Mouse (Mus musculus): Measurements from ENCODE around the gene Foxn3. TPM values are rescaled to one million over a fixed set of nuclear protein-coding genes. Genes with fewer than 3 reads are reported as not detected.

The Foxn3 gene
- polyA plus RNA-seq, 1 experiment: 37.8 TPM

DNA sequence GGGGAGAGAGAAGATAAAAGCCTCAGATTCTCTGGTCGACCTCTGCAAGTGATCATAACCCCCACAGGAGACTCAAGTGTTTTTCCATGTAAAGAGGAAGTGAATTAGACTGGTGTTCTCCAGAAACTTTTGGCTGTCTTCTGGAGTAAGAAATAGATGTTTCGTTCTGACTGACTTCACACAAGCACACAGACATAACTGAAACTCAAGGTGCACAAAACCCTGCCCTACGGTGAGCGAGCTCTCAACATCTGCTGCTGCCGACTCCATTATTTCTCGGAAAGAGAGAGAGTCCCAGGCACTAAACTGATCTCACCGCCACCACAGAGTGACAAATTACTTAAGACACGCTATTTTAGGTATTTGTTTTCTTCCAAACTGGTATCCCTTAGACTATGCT is 237.2 kb downstream of the Foxn3 start:
- no peak overlapping the region for H3K4me3 ChIP-seq (ENCODE audit: extremely low read depth, insufficient read depth, insufficient read length)
- H3K27me3 ChIP-seq (ENCODE audit: control insufficient read depth, insufficient read depth, low read length): no peaks in the 10 kb centered on the region
- peaks cover 8% of the 10 kb centered on the region; the same call in 1 of the 2 replicates for H3K4me1 ChIP-seq (ENCODE audit: control insufficient read depth, insufficient read depth, insufficient read length)
- peaks cover 2% of the 10 kb centered on the region; the same call in 1 of the 2 replicates for H3K36me3 ChIP-seq (ENCODE audit: control insufficient read depth, insufficient read depth, low read length)
- TF ChIP-seq CTCF (IDR thresholded peaks at IDR 0.05; ENCODE audit: extremely low read depth, insufficient read depth, insufficient read length, insufficient replicate concordance): no peak
- TF ChIP-seq POLR2A (IDR thresholded peaks at IDR 0.05; ENCODE audit: low read depth, low read length): no peak
- DNase-seq (ENCODE audit: low read depth in 1 of 2, low spot score in 2 of 2): no peak
- WGBS: 29% methylated on average over 8 of the region's 8 CpGs
- no peak overlapping the region for H3K27ac ChIP-seq (ENCODE audit: insufficient read depth, low read length)

DNA sequence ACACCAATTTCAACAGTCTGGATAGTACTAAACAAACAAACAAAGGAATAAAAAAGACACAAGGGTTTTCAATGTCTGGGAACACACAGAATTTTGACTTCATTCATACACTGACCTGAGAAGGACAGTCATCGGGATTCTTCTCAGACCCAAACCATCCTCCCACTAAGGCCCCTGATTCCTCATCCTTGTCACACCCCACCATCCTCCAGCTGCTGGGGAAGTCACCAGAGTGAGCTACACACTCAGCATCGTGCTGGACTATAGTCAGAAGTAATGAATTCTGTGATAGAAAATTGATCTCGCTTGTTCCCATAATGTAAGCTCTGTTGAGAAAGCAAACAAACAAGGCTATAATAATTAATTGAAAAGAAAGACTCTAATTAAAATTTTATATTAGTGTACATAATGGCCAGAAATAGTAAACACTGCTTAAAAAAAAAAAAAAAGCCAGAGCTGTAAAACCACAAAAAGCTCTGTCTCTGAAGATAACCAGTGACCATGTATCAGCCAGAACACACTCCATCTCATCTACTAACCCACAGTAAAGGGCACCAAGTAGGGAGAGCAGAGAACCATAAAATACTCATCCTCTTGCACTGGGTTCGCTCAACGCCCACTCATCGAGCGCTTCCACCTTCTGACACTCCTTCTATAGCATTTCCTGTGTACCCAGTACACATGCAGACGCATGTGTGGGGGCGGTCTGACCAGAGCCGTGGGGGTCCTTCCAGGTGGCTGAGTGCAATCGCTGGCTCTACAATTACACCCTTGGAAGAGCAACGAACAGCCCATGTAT is 241.6 kb downstream of the Foxn3 start:
- WGBS: 50% methylated on average over 12 of the region's 12 CpGs
- DNase-seq (ENCODE audit: low read depth in 1 of 2, low spot score in 2 of 2): no peak
- TF ChIP-seq CTCF (IDR thresholded peaks at IDR 0.05; ENCODE audit: extremely low read depth, insufficient read depth, insufficient read length, insufficient replicate concordance) (no peak), POLR2A (IDR thresholded peaks at IDR 0.05; ENCODE audit: low read depth, low read length) (no peak)
- Histone ChIP-seq H3K4me3 (ENCODE audit: extremely low read depth, insufficient read depth, insufficient read length) (no peak overlapping the region), H3K27me3 (ENCODE audit: control insufficient read depth, insufficient read depth, low read length) (no peaks in the 10 kb centered on the region), H3K27ac (ENCODE audit: insufficient read depth, low read length) (no peak overlapping the region), H3K36me3 (ENCODE audit: control insufficient read depth, insufficient read depth, low read length) (peaks cover 3% of the 10 kb centered on the region; the same call in 1 of the 2 replicates), H3K4me1 (ENCODE audit: control insufficient read depth, insufficient read depth, insufficient read length) (peaks cover 8% of the 10 kb centered on the region; the same call in 1 of the 2 replicates)

DNA sequence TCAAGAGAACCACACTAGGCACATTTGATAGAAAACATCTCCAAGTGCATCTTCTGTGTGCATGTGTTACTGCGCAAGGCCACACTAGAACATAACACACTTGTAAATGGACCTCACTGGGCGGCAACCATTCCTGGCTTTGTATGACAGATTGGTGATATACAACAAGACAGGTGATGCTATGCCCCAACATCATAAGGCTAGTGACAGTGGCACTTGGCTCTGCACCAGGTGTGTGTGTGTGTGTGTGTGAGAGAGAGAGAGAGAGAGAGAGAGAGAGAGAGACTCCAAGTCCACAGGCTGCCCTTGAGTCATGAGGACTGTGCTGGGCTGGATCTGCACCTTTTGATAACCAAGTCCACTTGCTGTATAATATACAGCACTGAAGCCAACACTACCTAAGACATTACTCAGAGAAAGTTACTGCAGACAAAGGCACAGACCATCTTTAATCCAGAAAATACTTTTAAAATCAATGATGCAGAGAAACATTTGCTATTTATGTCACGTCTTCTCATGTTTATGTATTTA is 242.4 kb downstream of the Foxn3 start:
- WGBS: 93% methylated on average over 3 of the region's 3 CpGs
- Histone ChIP-seq H3K36me3 (ENCODE audit: control insufficient read depth, insufficient read depth, low read length) (peaks cover 3% of the 10 kb centered on the region; the same call in 1 of the 2 replicates), H3K4me3 (ENCODE audit: extremely low read depth, insufficient read depth, insufficient read length) (no peak overlapping the region), H3K27ac (ENCODE audit: insufficient read depth, low read length) (no peak overlapping the region), H3K27me3 (ENCODE audit: control insufficient read depth, insufficient read depth, low read length) (no peaks in the 10 kb centered on the region), H3K4me1 (ENCODE audit: control insufficient read depth, insufficient read depth, insufficient read length) (peaks cover 8% of the 10 kb centered on the region; the same call in 1 of the 2 replicates)
- DNase-seq (ENCODE audit: low read depth in 1 of 2, low spot score in 2 of 2): no peak
- TF ChIP-seq CTCF (IDR thresholded peaks at IDR 0.05; ENCODE audit: extremely low read depth, insufficient read depth, insufficient read length, insufficient replicate concordance) (no peak), POLR2A (IDR thresholded peaks at IDR 0.05; ENCODE audit: low read depth, low read length) (no peak)

DNA sequence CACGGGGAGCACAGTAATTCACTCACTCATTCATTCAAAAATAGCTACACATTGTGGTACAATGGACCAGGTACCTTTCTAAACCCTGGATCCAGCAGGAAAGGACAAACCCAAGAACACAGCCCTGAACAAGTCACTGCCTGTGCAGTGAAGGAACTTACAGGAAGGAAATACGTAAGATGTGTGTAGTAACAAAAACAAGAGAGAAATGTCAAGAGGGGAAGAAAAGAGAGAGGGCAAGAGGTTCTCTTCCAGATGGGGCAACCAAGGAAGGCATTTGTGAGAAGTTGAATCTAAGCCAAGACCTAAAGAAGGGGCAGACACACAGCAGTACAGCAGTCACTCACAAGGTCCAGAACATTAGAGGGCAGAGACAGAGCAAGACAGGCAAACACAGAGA is 243.5 kb downstream of the Foxn3 start:
- peaks cover 3% of the 10 kb centered on the region; the same call in 1 of the 2 replicates for H3K36me3 ChIP-seq (ENCODE audit: control insufficient read depth, insufficient read depth, low read length)
- H3K4me1 ChIP-seq (ENCODE audit: control insufficient read depth, insufficient read depth, insufficient read length): peaks cover 10% of the 10 kb centered on the region; the same call in 1 of the 2 replicates
- H3K4me3 ChIP-seq (ENCODE audit: extremely low read depth, insufficient read depth, insufficient read length): no peak overlapping the region
- 75% methylated on average over 2 of the region's 2 CpGs for WGBS
- no peaks in the 10 kb centered on the region for H3K27me3 ChIP-seq (ENCODE audit: control insufficient read depth, insufficient read depth, low read length)
- DNase-seq (ENCODE audit: low read depth in 1 of 2, low spot score in 2 of 2): no peak
- TF ChIP-seq CTCF (IDR thresholded peaks at IDR 0.05; ENCODE audit: extremely low read depth, insufficient read depth, insufficient read length, insufficient replicate concordance) (no peak), POLR2A (IDR thresholded peaks at IDR 0.05; ENCODE audit: low read depth, low read length) (no peak)
- H3K27ac ChIP-seq (ENCODE audit: insufficient read depth, low read length): no peak overlapping the region

DNA sequence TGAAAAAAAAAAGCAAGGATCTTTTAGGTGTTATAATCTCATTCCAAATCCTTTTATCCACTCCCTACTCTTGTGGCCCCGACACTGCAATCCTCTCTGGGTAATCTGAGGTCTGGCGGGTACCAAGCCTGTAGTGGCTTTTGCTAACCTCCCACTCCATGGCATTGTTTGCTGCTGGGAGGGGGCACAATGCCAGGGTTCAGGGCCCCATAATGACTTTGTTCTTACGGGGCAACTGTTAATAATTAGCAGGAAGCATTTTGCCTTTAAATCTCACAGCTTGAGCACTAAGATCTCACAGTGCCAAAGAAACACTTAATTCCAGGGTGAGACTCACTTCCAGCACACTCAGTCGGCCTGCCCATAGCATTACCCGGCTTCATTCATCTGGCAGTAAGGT is 244.2 kb downstream of the Foxn3 start:
- TF ChIP-seq CTCF (IDR thresholded peaks at IDR 0.05; ENCODE audit: extremely low read depth, insufficient read depth, insufficient read length, insufficient replicate concordance) (no peak), POLR2A (IDR thresholded peaks at IDR 0.05; ENCODE audit: low read depth, low read length) (no peak)
- Histone ChIP-seq H3K36me3 (ENCODE audit: control insufficient read depth, insufficient read depth, low read length) (peaks cover 3% of the 10 kb centered on the region; the same call in 1 of the 2 replicates), H3K27me3 (ENCODE audit: control insufficient read depth, insufficient read depth, low read length) (no peaks in the 10 kb centered on the region), H3K4me3 (ENCODE audit: extremely low read depth, insufficient read depth, insufficient read length) (no peak overlapping the region), H3K27ac (ENCODE audit: insufficient read depth, low read length) (no peak overlapping the region), H3K4me1 (ENCODE audit: control insufficient read depth, insufficient read depth, insufficient read length) (peaks cover 10% of the 10 kb centered on the region; the same call in 1 of the 2 replicates)
- WGBS: 92% methylated on average over 5 of the region's 5 CpGs
- DNase-seq (ENCODE audit: low read depth in 1 of 2, low spot score in 2 of 2): no peak

DNA sequence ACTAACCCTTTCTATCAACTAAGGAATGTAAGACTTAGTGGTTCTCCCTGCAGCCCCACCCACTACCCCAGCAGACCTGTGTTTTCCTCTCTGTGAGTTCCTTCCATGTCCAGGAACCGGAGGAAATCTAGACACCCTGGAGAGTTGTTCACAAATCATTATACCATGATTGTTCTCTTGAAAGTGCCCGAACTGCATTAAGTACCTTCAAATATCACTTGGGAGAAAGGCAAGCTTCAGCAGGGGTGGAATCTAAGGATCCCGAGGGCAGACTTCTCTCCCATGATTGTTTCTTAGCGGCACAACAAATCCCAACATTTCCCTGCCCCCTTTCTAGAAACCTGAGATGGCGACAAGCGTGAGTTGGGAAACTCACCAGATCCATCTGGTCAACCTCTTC is 247.5 kb downstream of the Foxn3 start:
- no peak for DNase-seq (ENCODE audit: low read depth in 1 of 2, low spot score in 2 of 2)
- Histone ChIP-seq H3K4me3 (ENCODE audit: extremely low read depth, insufficient read depth, insufficient read length) (no peak overlapping the region), H3K27ac (ENCODE audit: insufficient read depth, low read length) (no peak overlapping the region), H3K36me3 (ENCODE audit: control insufficient read depth, insufficient read depth, low read length) (peaks cover 3% of the 10 kb centered on the region; the same call in 1 of the 2 replicates), H3K4me1 (ENCODE audit: control insufficient read depth, insufficient read depth, insufficient read length) (peaks cover 8% of the 10 kb centered on the region; the same call in 1 of the 2 replicates), H3K27me3 (ENCODE audit: control insufficient read depth, insufficient read depth, low read length) (no peaks in the 10 kb centered on the region)
- TF ChIP-seq POLR2A (IDR thresholded peaks at IDR 0.05; ENCODE audit: low read depth, low read length) (no peak), CTCF (IDR thresholded peaks at IDR 0.05; ENCODE audit: extremely low read depth, insufficient read depth, insufficient read length, insufficient replicate concordance) (no peak)
- WGBS: 97% methylated on average over 6 of the region's 6 CpGs

Data from spleen, adult 2 months (tissue).